Mouse (Mus musculus) forebrain, embryonic 10.5 days (tissue): ENCODE results near the gene Ccdc169. TPM values are rescaled to one million over a fixed set of nuclear protein-coding genes. Genes with fewer than 3 reads are reported as not detected.

ENCODE experiments used
- DNase-seq: peaks from one replicate; pipeline ENCODE4 v3.0.0-alpha.2; 2017; ENCODE audit warnings: low spot score; ENCODE audit errors: extremely low spot score
- H3K27ac ChIP-seq: fragments of 300-500 bp; sonication (generic); 2 replicates; pipeline ENCODE4 v1.5.1; 2016; ENCODE audit warnings: mild to moderate bottlenecking
- H3K27me3 ChIP-seq: fragments of 300-500 bp; sonication (generic); 2 replicates; pipeline ENCODE4 v1.6.1; 2016; ENCODE audit warnings: mild to moderate bottlenecking; ENCODE audit not compliant: poor library complexity, severe bottlenecking
- H3K36me3 ChIP-seq: fragments of 300-500 bp; sonication (generic); replicated peaks from 2 replicates; pipeline ENCODE4 v1.6.1; 2016; ENCODE audit warnings: mild to moderate bottlenecking, moderate library complexity
- H3K4me1 ChIP-seq: fragments of 300-500 bp; sonication (generic); 2 replicates; pipeline ENCODE4 v1.6.1; 2016
- H3K4me3 ChIP-seq: fragments of 300-500 bp; sonication (generic); 2 replicates; pipeline ENCODE4 v1.5.1; 2016; ENCODE audit warnings: mild to moderate bottlenecking, moderate library complexity
- H3K9me3 ChIP-seq: fragments of 300-500 bp; sonication (generic); 2 replicates; pipeline ENCODE4 v1.6.1; 2016; ENCODE audit warnings: mild to moderate bottlenecking, moderate library complexity
- WGBS: fragments of 180-500 bp; shearing (Covaris S2); methylation state at CpG from one replicate; pipeline ENCODE4 v1.1.7; 2016; 5-methylcytosine and 5-hydroxymethylcytosine counted together
- polyA plus RNA-seq: library from polyadenylated mRNA; unstranded; fragments of >200 nt; fragmentation: Nextera tagmentation; extraction: Ambion mirVana; gene quantifications from 2 replicates; pipeline ENCODE4 v1.2.1, GENCODE M21; 2016

Ccdc169 gene
- polyA plus RNA-seq, 1 experiment from 2014 or later = not detected

- no peak for DNase-seq
- WGBS = 98% methylated on average over 6 of the region's 6 CpGs
- Histone ChIP-seq H3K4me3 (no peak overlapping the region), H3K4me1 (no peaks in the 10 kb centered on the region), H3K27me3 (no peaks in the 10 kb centered on the region), H3K27ac (no peak overlapping the region), H3K9me3 (no peaks in the 10 kb centered on the region), H3K36me3 (peaks cover 100% of the 10 kb centered on the region)
Observed at GRCm38 (mm10) chr3:55131576-55132233, 5.4 kb upstream of the Ccdc169 start.

GRCm38 (mm10) chr3:55139837-55140236 lies 2.7 kb downstream of the Ccdc169 start:
- no peak overlapping the region for H3K27ac ChIP-seq
- H3K4me3 ChIP-seq = no peak overlapping the region
- no peak for DNase-seq
- H3K4me1 ChIP-seq = no peaks in the 10 kb centered on the region
- H3K9me3 ChIP-seq = no peaks in the 10 kb centered on the region
- 93% methylated on average over 12 of the region's 12 CpGs for WGBS
- no peaks in the 10 kb centered on the region for H3K27me3 ChIP-seq
- H3K36me3 ChIP-seq = peaks cover 41% of the 10 kb centered on the region

GRCm38 (mm10) chr3:55141401-55141800 lies 4.3 kb downstream of the Ccdc169 start:
- WGBS = 80% methylated on average over 2 of the region's 2 CpGs
- no peaks in the 10 kb centered on the region for H3K9me3 ChIP-seq
- no peaks in the 10 kb centered on the region for H3K4me1 ChIP-seq
- H3K27me3 ChIP-seq = no peaks in the 10 kb centered on the region
- H3K36me3 ChIP-seq = peaks cover 26% of the 10 kb centered on the region
- DNase-seq = no peak
- H3K4me3 ChIP-seq = no peak overlapping the region
- H3K27ac ChIP-seq = no peak overlapping the region

GRCm38 (mm10) chr3:55144916-55145315 lies 7.8 kb downstream of the Ccdc169 start:
- H3K4me3 ChIP-seq = no peak overlapping the region
- no peak for DNase-seq
- WGBS = 75% methylated on average over 4 of the region's 4 CpGs
- no peaks in the 10 kb centered on the region for H3K36me3 ChIP-seq
- no peak overlapping the region for H3K27ac ChIP-seq
- H3K27me3 ChIP-seq = no peaks in the 10 kb centered on the region
- H3K9me3 ChIP-seq = no peaks in the 10 kb centered on the region
- peaks cover 10% of the 10 kb centered on the region for H3K4me1 ChIP-seq

GRCm38 (mm10) chr3:55146441-55146840 lies 9.3 kb downstream of the Ccdc169 start:
- Histone ChIP-seq H3K9me3 (no peaks in the 10 kb centered on the region), H3K36me3 (no peaks in the 10 kb centered on the region)
- WGBS = 71% methylated on average over 6 of the region's 6 CpGs

GRCm38 (mm10) chr3:55147156-55147555 lies 10.0 kb downstream of the Ccdc169 start:
- Histone ChIP-seq H3K36me3 (no peaks in the 10 kb centered on the region), H3K4me3 (no peak overlapping the region), H3K4me1 (peaks cover 10% of the 10 kb centered on the region), H3K27me3 (no peaks in the 10 kb centered on the region), H3K9me3 (no peaks in the 10 kb centered on the region), H3K27ac (no peak overlapping the region)
- no peak for DNase-seq
- 88% methylated on average over 2 of the region's 2 CpGs for WGBS

More at GRCm38 (mm10) chr3:55146441-55146840, 9.3 kb downstream of the Ccdc169 start:
- Histone ChIP-seq H3K27ac (no peak overlapping the region), H3K27me3 (no peaks in the 10 kb centered on the region), H3K4me3 (no peak overlapping the region), H3K4me1 (peaks cover 10% of the 10 kb centered on the region)
- DNase-seq = no peak

GRCm38 (mm10) chr3:55148091-55148490 lies 11.0 kb downstream of the Ccdc169 start:
- Histone ChIP-seq H3K4me3 (no peak overlapping the region), H3K9me3 (no peaks in the 10 kb centered on the region), H3K27me3 (no peaks in the 10 kb centered on the region), H3K36me3 (no peaks in the 10 kb centered on the region), H3K4me1 (peaks cover 10% of the 10 kb centered on the region), H3K27ac (no peak overlapping the region)
- 34% methylated on average over 3 of the region's 3 CpGs for WGBS
- DNase-seq = no peak

GRCm38 (mm10) chr3:55151656-55152433 lies 14.7 kb downstream of the Ccdc169 start:
- no peak overlapping the region for H3K4me3 ChIP-seq
- peaks cover 10% of the 10 kb centered on the region for H3K4me1 ChIP-seq
- no peaks in the 10 kb centered on the region for H3K36me3 ChIP-seq
- H3K9me3 ChIP-seq = no peaks in the 10 kb centered on the region
- H3K27me3 ChIP-seq = no peaks in the 10 kb centered on the region
- WGBS = 49% methylated on average over 7 of the region's 7 CpGs
- no peak overlapping the region for H3K27ac ChIP-seq
- DNase-seq = peak; percentile 35

- Histone ChIP-seq H3K27me3 (no peaks in the 10 kb centered on the region), H3K4me3 (no peak overlapping the region), H3K9me3 (no peaks in the 10 kb centered on the region), H3K4me1 (peaks cover 13% of the 10 kb centered on the region), H3K27ac (no peak overlapping the region), H3K36me3 (no peaks in the 10 kb centered on the region)
- no peak for DNase-seq
- 69% methylated on average over 6 of the region's 6 CpGs for WGBS
Observed at GRCm38 (mm10) chr3:55152673-55153334, 15.7 kb downstream of the Ccdc169 start.

GRCm38 (mm10) chr3:55154163-55154562 lies 17.0 kb downstream of the Ccdc169 start:
- Histone ChIP-seq H3K4me3 (no peak overlapping the region), H3K27me3 (no peaks in the 10 kb centered on the region), H3K9me3 (no peaks in the 10 kb centered on the region), H3K27ac (no peak overlapping the region), H3K4me1 (peaks cover 4% of the 10 kb centered on the region), H3K36me3 (no peaks in the 10 kb centered on the region)
- 89% methylated on average over 7 of the region's 7 CpGs for WGBS
- no peak for DNase-seq

GRCm38 (mm10) chr3:55157413-55157812 lies 20.3 kb downstream of the Ccdc169 start:
- WGBS = 69% methylated on average over 5 of the region's 5 CpGs
- no peaks in the 10 kb centered on the region for H3K9me3 ChIP-seq
- no peak overlapping the region for H3K4me3 ChIP-seq

GRCm38 (mm10) chr3:55161144-55161543 lies 24.0 kb downstream of the Ccdc169 start:
- H3K9me3 ChIP-seq = no peaks in the 10 kb centered on the region
- H3K36me3 ChIP-seq = no peaks in the 10 kb centered on the region
- 76% methylated on average over 7 of the region's 7 CpGs for WGBS
- DNase-seq = no peak
- H3K4me1 ChIP-seq = peaks cover 11% of the 10 kb centered on the region
- no peak overlapping the region for H3K27ac ChIP-seq
- no peak overlapping the region for H3K4me3 ChIP-seq
- H3K27me3 ChIP-seq = no peaks in the 10 kb centered on the region

More at GRCm38 (mm10) chr3:55157413-55157812, 20.3 kb downstream of the Ccdc169 start:
- peaks cover 11% of the 10 kb centered on the region for H3K4me1 ChIP-seq
- DNase-seq = no peak
- H3K36me3 ChIP-seq = no peaks in the 10 kb centered on the region
- H3K27ac ChIP-seq = no peak overlapping the region
- no peaks in the 10 kb centered on the region for H3K27me3 ChIP-seq

- WGBS = 90% methylated on average over 4 of the region's 4 CpGs
- Histone ChIP-seq H3K27me3 (no peaks in the 10 kb centered on the region), H3K9me3 (no peaks in the 10 kb centered on the region), H3K4me3 (no peak overlapping the region), H3K27ac (no peak overlapping the region), H3K4me1 (peaks cover 7% of the 10 kb centered on the region; the same call in 1 of the 2 replicates), H3K36me3 (no peaks in the 10 kb centered on the region)
- DNase-seq = no peak
Observed at GRCm38 (mm10) chr3:55163510-55163909, 26.4 kb downstream of the Ccdc169 start.
